Mouse (Mus musculus) midbrain, embryonic 11.5 days (tissue): ENCODE results near the gene Krt14. TPM values are rescaled to one million over a fixed set of nuclear protein-coding genes. Genes with fewer than 3 reads are reported as not detected.

ENCODE experiments used
- ATAC-seq: fragments of 200-750 bp; cut with Nextera tagmentation; 2 replicates; pipeline ENCODE4 v1.8.0; 2017; ENCODE audit warnings: moderate TSS enrichment, moderate library complexity; ENCODE audit not compliant: low FRiP score
- DNase-seq: peaks from one replicate; pipeline ENCODE4 v3.0.0; 2015; ENCODE audit warnings: low spot score; ENCODE audit errors: missing footprints
- H3K27ac ChIP-seq: fragments of 300-500 bp; sonication (generic); 2 replicates; pipeline ENCODE4 v1.5.1; 2014; ENCODE audit warnings: low read depth, low read length
- H3K27me3 ChIP-seq: fragments of 300-500 bp; sonication (generic); 2 replicates; pipeline ENCODE4 v1.6.1; 2014; ENCODE audit warnings: mild to moderate bottlenecking, low read length, moderate library complexity, mixed read lengths; ENCODE audit not compliant: control insufficient read depth, insufficient read depth
- H3K36me3 ChIP-seq: fragments of 300-500 bp; sonication (generic); 2 replicates; pipeline ENCODE4 v1.6.1; 2014; ENCODE audit warnings: mild to moderate bottlenecking, low read length, moderate library complexity, mixed read lengths; ENCODE audit not compliant: control insufficient read depth, insufficient read depth
- H3K4me1 ChIP-seq: fragments of 300-500 bp; sonication (generic); 2 replicates; pipeline ENCODE4 v1.6.1; 2014; ENCODE audit warnings: low read length; ENCODE audit not compliant: control insufficient read depth, insufficient read depth
- H3K4me2 ChIP-seq: fragments of 300-500 bp; sonication (generic); 2 replicates; pipeline ENCODE4 v1.6.1; 2014; ENCODE audit warnings: mild to moderate bottlenecking, moderate library complexity
- H3K4me3 ChIP-seq: fragments of 300-500 bp; sonication (generic); 2 replicates; pipeline ENCODE4 v1.5.1; 2014; ENCODE audit warnings: low read depth, low read length
- H3K9ac ChIP-seq: fragments of 300-500 bp; sonication (generic); 2 replicates; pipeline ENCODE4 v1.6.1; 2014; ENCODE audit warnings: low read length
- H3K9me3 ChIP-seq: fragments of 300-500 bp; sonication (generic); 2 replicates; pipeline ENCODE4 v1.6.1; 2016; ENCODE audit warnings: low read length; ENCODE audit not compliant: control insufficient read depth
- WGBS: fragments of 180-500 bp; shearing (Covaris S2); extraction: QIAGEN DNeasy Blood & Tissue Kit; methylation state at CpG from one replicate; pipeline ENCODE4 v1.1.7; 2014; 5-methylcytosine and 5-hydroxymethylcytosine counted together
- polyA plus RNA-seq: library from polyadenylated mRNA; unstranded; fragments of >200 nt; fragmentation: Nextera tagmentation; extraction: Ambion mirVana; gene quantifications from 2 replicates; pipeline ENCODE4 v1.2.1, GENCODE M21; 2014

Krt14 gene
- polyA plus RNA-seq, 1 experiment from 2014 or later, result 1.5 TPM

DNA sequence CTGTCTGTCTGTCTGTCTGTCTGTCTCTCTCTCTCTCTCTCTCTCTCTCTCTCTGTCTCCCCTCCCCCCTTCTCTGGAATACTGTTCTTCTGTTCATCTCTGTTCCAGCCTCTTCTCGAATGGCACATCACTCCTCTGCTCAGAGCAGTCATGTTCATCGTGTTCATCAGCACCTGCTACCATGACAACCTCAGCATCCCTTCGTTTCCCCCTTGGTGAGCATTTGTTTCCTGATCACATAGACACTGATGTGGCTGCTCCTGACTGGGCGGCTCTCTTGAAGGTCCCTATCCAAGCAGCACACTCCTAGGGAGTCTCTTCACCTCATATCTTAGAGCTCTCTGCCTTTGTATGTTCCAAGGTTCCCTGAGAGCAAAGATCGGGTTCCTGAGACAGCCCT, 29.0 kb downstream of the Krt14 start:
- H3K36me3 ChIP-seq, result no peaks in the 10 kb centered on the region
- ATAC-seq (no peak), DNase-seq (no peak)
- no peak overlapping the region for H3K27ac ChIP-seq
- WGBS, result 84% methylated on average over 5 of the region's 5 CpGs
- H3K9ac ChIP-seq, result no peak overlapping the region
- H3K9me3 ChIP-seq, result no peaks in the 10 kb centered on the region
- H3K4me3 ChIP-seq, result no peak overlapping the region
- no peaks in the 10 kb centered on the region for H3K4me1 ChIP-seq
- no peak overlapping the region for H3K4me2 ChIP-seq
- H3K27me3 ChIP-seq, result no peaks in the 10 kb centered on the region

DNA sequence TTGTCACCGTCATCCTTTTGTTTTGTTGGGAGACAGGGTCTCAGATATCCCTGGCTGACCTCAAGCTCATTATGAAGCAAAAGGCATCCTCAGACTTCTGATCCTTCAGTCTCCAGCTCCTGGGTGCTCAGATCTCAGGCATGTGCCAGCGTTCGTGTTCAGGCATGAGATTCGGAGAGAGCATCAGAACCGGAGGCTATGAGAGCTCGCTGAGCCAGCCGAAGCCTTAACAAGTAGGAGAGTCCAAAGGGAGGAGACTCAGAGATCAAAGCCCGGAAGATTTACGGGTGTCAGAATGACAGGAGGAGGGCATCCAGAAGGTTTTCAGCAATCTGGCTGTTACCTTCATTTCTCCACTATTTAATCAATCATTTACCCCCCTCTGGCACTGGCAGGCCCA, 30.6 kb downstream of the Krt14 start:
- no peaks in the 10 kb centered on the region for H3K4me1 ChIP-seq
- no peaks in the 10 kb centered on the region for H3K27me3 ChIP-seq
- H3K4me3 ChIP-seq, result no peak overlapping the region
- no peak overlapping the region for H3K4me2 ChIP-seq
- no peak overlapping the region for H3K9ac ChIP-seq
- DNase-seq (no peak), ATAC-seq (no peak)
- H3K36me3 ChIP-seq, result no peaks in the 10 kb centered on the region
- WGBS, result 80% methylated on average over 9 of the region's 9 CpGs
- H3K9me3 ChIP-seq, result no peaks in the 10 kb centered on the region
- H3K27ac ChIP-seq, result no peak overlapping the region

DNA sequence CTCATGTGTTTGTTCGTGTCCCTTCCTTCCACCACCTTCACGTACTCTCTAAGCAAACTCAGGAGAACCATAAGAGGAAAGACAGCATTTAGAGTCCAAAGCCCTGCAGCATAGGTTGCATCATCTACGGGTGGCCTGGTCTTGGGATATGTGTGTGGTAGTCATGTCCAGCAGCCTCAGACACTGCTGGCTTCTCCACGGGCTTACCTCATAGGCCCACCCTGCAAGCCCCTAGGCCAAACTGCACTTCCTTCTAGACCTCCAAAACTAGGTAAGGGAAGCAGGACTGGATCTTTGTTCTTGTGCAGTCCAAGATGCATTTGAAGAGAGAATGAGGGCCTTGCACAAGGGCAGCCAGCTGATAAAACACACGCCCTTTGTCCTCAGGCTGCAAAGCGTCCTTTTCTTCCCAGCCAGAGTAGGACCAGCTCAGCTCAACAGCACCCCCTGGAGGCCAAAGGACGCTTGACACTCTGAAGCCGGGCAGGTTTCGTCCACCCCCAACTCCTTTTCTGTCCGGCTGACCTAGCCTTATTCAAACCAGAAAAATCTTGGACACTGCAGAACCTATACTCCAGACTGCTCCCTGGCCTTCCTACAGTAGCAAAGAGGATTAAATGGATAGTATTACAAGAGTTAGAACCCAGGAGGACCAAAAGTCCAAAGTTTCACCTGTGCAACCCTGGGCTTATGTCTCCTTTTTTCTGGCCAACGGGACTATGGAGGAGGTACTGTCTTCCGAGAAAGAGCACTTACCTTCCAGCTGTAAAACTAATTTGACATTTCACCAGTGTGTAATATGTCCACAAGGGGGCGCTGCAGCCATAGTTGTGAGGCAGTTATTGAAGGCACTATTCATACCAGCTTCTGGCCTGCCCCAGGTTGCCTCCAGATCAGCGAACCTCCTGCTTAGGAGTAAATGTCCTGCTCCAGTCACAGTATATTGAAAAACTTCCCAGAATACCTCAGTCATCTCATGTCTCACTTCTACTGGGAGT, 38.3 kb downstream of the Krt14 start:
- Histone ChIP-seq H3K27ac (no peak overlapping the region), H3K27me3 (no peaks in the 10 kb centered on the region), H3K9ac (no peak overlapping the region), H3K9me3 (no peaks in the 10 kb centered on the region), H3K4me3 (no peak overlapping the region), H3K4me1 (no peaks in the 10 kb centered on the region), H3K4me2 (no peak overlapping the region), H3K36me3 (no peaks in the 10 kb centered on the region)
- DNase-seq (peak; percentile 99), ATAC-seq (peak; percentile 57; the same call in 1 of the 2 replicates)
- 36% methylated on average over 14 of the region's 14 CpGs for WGBS

DNA sequence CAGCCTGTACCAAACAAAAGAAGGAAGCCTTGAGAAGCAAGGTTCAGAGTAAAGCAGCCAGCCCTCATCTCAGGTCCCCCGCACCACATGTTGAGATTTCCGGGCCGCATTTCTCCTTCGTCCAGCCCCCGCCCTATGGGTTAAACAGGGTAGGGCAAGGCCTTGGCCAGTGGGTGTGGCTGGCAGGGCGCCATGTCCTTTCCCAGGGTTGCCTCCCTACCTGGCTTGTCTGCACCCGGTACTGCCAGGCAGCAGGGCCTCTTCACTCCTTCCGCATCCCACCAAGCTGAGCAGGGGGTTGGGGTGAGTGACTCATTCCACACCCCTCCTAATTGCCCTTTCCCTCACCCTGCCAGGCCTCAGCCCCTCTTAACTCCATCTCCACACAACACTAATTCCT, 39.3 kb downstream of the Krt14 start:
- H3K27me3 ChIP-seq, result no peaks in the 10 kb centered on the region
- no peak overlapping the region for H3K9ac ChIP-seq
- no peaks in the 10 kb centered on the region for H3K36me3 ChIP-seq
- DNase-seq, result no peak
- H3K4me2 ChIP-seq, result no peak overlapping the region
- H3K4me3 ChIP-seq, result no peak overlapping the region
- no peak for ATAC-seq
- WGBS, result 89% methylated on average over 8 of the region's 8 CpGs
- H3K9me3 ChIP-seq, result no peaks in the 10 kb centered on the region
- no peak overlapping the region for H3K27ac ChIP-seq
- no peaks in the 10 kb centered on the region for H3K4me1 ChIP-seq

DNA sequence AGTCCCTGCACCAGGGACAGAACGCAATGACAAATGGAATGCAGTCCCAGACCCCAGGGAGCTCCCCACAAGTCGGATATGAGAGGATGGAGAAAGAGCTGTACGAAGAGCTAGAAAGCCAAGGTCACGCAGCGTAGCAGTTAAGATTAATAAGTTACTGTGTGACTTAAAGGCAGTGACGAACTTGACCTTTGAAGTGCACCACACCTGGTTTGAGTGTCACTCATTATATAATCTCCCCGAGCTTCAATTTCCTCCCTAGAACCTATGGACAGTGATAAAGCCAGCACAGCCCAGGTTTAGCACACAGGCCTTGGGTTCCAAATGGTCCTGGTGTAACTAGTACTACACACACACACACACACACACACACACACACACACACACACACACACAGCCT, 43.0 kb downstream of the Krt14 start:
- DNase-seq (no peak), ATAC-seq (no peak)
- Histone ChIP-seq H3K4me2 (no peak overlapping the region), H3K36me3 (no peaks in the 10 kb centered on the region), H3K27me3 (no peaks in the 10 kb centered on the region), H3K9me3 (no peaks in the 10 kb centered on the region), H3K4me1 (no peaks in the 10 kb centered on the region), H3K4me3 (no peak overlapping the region), H3K9ac (no peak overlapping the region), H3K27ac (no peak overlapping the region)
- 70% methylated on average over 7 of the region's 7 CpGs for WGBS

DNA sequence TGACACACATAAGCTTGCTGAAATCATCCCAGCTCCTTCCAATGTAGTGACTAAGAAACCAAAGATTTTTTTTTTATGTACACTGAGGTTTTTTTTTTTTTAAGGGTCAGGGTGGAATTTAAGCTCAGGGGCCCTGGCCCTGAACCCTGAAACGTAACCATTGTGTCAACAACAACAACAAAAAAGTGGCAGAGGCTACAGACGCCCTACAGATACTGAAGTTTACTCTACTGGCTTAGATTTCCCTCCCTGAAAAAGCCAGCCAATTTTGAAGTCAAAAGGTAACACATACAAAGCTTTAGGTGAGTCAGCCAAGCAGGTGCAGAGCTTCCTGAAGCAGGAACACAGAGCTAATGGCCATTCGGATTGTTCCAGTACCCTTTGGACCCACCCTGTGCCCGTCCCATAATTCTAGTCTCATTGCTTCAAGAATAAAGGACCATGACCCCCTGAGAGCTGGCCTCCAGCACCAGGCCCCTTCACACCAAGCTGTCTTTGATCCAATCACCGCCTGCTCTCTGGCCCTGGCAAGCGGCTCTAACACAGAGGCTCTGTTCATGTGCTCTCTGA, 49.4 kb downstream of the Krt14 start:
- Histone ChIP-seq H3K9ac (no peak overlapping the region), H3K36me3 (no peaks in the 10 kb centered on the region), H3K4me1 (no peaks in the 10 kb centered on the region), H3K9me3 (no peaks in the 10 kb centered on the region), H3K4me3 (no peak overlapping the region), H3K4me2 (no peak overlapping the region), H3K27ac (no peak overlapping the region), H3K27me3 (no peaks in the 10 kb centered on the region)
- ATAC-seq (no peak), DNase-seq (no peak)
- 68% methylated on average over 6 of the region's 6 CpGs for WGBS

DNA sequence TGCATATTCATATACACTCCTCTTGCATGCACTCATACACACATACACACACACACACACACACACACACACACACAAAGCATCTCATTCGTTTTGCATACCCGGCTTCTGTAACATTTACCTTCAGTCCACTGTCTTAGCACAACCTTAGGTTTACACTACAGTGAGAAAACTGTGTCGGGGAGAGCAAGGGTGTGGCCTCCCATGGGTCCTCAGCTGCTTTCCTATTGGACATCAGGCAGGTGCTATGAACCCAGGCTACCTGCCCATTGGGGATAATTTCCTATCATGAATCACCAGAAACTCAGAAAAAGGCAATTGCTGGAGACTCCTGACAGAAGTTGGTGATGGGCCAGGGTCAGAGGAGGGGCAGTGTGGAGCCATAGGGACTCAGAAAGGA, 50.0 kb downstream of the Krt14 start:
- no peak overlapping the region for H3K9ac ChIP-seq
- no peak overlapping the region for H3K27ac ChIP-seq
- ATAC-seq (no peak), DNase-seq (no peak)
- no peaks in the 10 kb centered on the region for H3K36me3 ChIP-seq
- H3K27me3 ChIP-seq, result no peaks in the 10 kb centered on the region
- no peak overlapping the region for H3K4me3 ChIP-seq
- no peaks in the 10 kb centered on the region for H3K4me1 ChIP-seq
- WGBS, result 75% methylated on average over 3 of the region's 3 CpGs
- H3K4me2 ChIP-seq, result no peak overlapping the region
- no peaks in the 10 kb centered on the region for H3K9me3 ChIP-seq

DNA sequence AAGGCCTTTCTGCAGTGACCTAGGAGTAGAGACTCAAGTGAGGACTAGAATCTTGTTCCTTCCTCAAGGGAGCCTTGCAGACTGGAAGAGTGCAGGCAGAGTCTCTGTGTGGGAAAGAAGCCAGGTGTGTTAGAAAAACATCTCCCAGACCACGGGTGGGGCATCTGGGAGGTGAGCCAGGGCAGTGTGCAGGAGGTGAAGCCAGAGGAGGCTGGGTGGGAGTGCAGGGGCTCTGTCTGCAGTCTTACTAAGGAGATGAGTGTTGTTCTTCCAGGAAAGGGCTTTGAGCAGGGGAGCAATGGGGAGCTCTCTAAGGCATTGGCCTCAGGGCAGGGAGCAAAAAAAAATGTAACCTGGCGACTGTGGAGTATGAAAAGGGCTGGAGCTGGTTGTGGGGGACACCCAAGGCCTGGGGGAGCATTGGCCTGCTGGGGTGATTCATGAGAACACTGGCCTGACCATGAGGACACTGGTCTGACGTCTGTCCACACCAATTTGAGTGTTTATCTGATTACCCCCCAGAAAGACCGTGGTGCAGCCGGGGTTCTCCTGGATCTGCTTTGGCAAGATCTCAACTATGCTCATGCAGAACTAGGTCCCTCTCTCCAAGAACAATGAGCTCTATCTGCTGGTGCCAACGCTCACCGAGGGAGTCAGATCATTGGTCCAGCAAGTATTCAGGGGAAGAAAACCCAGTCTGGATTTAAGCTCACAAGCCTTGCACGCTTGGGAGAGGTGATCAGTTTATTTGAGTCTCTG, 51.7 kb downstream of the Krt14 start:
- Histone ChIP-seq H3K36me3 (no peaks in the 10 kb centered on the region), H3K4me2 (no peak overlapping the region), H3K4me1 (no peaks in the 10 kb centered on the region), H3K27ac (no peak overlapping the region), H3K4me3 (no peak overlapping the region), H3K9ac (no peak overlapping the region), H3K9me3 (no peaks in the 10 kb centered on the region), H3K27me3 (no peaks in the 10 kb centered on the region)
- DNase-seq, result no peak
- 79% methylated on average over 8 of the region's 8 CpGs for WGBS
- ATAC-seq, result no peak
